Mouse (Mus musculus) brain, embryonic 18.5 days (tissue): ENCODE measurements around the gene Slc39a7.
"Not testable (repeated sequence)": the region's sequence is repeated elsewhere in the genome, so short reads cannot be mapped to it uniquely, and the experiment has no call there.

Experiments
- DNase-seq: peaks from one replicate; pipeline ENCODE4 v3.0.0-alpha.2; 2012; ENCODE audit warnings: low read depth, low spot score

Slc39a7 gene

DNA sequence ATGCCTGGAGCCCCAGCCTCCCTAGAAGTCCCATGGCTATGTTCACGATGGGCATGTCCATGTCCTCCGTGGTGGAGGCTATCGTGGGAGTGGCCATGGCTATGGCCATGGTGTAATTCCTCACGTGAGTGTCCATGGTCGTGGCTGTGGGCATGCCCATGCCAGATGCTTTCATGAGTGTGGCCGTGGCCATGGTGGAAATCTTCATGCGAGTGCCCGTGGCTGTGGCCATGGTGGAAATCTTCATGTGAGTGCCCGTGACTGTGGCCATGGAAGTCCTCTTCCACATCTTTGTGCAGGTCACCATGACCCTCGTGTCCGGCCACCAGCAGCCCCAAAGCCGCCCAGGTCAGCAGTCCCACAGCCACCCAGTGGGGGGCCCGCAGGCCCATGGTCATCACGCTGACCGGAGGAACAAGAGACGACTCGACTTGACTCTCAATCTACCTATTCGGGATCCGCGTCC is 588 bp downstream of the Slc39a7 start:
- DNase-seq: no peak

DNA sequence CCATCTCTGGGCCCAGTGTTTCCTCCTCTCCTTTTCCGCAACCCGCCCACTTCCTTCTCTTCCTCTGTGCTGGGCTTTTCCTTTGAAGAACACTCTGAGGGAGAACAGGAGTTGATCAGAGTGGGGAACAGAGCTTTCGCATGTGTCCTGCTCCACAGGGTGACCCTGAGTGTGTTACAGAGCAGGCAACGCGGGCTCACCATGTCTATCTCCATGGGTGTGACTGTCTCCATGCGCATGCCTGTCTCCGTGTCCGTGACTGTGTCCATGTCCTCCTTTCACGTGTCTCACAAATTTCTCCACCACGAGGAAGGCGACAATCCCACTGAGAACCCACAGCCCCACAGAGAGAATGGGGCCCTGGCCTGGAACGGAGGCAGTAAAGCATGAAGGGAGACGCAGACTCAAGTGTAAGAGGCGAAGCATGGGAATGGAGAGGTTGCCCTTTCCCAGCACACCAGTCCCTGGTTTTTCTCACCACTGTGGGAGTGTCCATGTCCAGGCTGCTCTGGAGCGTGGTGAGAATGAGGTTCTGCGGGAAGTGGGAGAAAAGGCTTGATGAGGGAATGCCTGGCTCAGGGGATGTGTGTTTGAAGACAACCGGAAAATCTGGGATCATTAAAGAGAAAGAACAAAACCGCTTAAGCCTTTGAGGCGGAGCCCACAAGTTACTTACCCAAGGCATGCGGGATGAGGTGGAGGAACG is 1.4 kb downstream of the Slc39a7 start:
- no peak for DNase-seq

DNA sequence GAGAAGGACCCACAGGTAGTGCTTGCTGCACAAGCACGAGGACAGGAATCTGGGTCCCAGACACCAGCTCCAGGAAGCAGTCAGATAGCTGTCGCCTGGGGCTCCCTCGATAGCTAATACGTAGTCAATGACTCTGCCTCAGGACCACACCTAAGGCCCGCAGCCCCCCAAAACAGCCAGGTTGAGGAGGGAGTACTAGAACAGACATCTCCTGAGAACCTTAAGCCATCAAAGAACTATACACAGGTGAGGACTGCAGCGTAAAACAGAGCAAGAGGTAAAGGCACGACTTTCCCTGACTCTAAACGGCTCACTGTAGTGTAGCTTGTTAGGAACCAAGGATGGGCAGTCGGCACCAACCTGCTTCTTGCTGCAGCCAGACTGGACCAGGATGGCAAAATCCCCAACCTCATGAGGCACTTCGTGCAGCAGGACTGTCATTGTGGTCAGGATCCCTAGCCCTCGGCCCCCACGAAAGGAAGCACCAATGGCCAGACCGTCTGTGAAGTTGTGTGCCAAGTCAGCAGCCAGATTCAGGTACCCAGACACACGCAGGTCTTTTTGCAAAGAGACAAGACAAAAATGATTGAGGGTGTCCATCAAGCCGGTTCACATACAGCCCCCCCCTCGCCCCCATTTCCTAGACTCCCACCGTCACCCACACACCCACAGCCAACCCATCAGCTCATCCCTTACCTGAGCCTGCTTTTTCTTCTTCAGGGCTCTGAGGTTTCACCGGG is 2.2 kb downstream of the Slc39a7 start:
- DNase-seq: no peak

DNA sequence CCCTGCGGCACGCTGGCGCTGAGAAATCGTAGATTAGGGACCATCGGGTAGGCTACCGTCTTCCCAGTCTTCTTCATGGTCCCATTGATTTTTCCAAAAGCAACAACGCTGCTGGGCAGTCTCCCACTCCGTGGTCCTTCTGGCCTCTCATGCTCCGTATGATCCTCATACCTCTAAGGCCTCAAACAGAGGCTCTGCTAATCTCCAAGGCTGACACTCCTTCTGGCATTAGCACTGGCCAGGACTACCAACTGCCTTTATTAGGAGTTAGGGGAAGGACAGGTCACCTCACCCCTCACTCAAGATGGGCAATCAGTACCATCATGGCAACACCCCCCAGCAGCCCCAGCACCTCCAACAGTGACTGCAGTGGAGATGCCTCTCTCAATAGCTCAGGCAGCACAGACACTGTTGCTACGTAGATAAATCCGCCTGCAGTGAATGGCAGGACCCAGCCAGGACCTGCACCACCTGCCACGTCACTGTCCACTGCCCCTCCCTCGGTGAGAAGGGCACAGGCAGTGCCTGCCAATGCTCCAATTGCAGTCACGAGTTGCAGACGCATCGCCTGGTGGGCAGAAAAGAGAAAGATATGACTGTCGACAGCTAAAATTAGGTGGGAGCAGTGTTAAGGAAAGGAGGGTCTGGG is 2.9 kb downstream of the Slc39a7 start:
- no peak for DNase-seq

DNA sequence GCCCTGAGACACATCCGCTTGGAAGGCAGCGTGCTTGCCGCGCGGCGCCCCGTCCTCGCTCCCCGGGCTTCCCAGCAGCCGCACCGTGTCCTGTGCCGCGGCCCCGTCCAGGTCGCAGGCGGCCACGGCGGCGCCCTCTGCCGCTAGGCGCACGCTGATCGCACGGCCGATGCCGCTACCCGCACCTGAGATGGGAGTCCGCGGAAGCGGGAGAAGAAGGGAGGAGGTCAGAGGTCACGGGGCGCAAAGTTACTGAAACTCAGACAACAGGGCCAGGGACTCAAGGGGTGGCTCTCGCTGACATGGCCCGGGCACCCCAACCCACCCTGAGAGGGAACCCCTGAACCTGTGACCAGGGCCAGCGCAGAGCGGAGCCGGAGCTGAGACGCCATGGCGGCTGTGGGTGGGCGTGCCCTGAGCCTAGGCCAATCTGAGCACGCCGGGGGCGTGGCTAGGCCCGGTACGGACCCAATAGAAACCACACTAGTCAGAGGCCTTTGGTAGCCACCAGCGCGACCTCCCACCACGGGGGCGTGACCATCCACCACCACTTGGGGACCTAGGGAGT is 3.7 kb downstream of the Slc39a7 start, which contains the start of gene H2-Ke6:
Gene H2-Ke6 (minus strand): TSS at position 405 of the 568 bp plus-strand sequence.
- DNase-seq: peak; percentile 76

DNA sequence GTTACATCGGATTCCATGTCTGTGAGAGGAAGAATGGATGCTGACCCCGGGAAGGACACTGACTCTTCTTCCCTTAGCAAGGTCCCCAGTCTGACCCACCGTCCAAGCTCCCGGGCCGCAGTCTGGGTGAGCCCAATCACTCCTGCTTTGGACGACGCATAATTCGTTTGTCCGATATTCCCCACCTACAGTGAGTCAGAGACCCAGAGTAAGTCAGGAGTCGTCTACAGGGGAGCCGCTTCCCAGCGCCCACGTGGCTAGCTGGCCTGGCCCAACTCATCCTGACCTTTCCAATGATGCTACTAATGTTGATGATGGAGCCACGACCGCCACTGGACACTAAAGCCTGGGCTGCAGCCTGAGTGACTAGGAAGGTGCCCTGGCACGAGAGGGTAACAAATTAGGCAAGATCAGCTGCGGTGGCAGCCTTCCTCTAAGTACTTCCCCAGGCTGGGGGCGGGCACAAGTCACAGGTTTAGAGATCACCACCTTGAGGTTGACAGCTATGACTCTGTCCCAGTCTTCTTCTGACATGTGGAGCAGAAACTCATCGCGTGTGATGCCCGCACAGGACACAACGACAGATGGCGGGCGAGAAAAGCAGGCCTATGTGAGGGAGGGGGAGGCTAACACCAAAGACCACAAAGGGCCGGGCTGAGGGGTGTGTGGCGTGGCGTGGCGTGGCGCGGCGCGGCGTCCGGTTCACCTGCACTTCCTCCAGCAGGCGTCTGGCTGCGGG is 4.4 kb downstream of the Slc39a7 start:
- DNase-seq: no peak

DNA sequence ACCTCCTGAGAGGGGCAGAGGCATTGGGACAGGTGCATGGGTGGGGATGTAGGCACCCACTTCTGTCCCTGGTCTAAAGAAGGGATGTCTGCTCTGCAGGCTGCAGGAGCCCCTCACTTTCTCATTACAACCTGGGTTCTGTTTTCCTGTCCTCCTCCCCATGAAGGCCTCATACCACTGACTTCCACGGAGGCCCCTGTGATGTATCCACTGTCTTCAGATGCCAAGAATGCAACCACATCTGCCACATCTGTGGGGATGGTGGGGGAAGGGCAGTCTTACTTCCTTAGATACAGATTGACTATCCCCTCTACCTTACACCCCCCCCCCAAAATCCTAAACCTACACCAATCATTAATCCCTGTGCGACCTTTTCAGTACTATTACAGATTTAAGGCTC is 5.3 kb downstream of the Slc39a7 start:
- DNase-seq: no peak

DNA sequence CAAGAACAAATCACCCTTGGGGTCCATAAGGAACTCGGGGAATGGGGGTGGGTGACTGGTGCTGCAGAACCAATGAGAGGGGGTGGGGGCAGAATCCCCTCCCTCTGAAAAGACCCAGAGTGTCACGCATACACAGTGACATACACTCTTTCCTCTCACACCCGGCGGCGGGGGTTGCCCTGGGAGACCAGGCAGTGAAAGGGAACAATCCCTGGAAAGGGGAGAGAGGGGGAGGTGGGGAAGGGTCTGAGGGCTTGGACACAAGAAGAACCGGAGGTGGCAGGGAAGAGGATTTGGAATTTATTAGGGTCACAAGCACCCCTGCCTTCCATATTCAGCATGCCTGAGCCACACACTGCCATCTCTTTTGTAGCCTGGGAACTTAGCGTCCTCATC is 5.7 kb downstream of the Slc39a7 start:
- DNase-seq: no peak

DNA sequence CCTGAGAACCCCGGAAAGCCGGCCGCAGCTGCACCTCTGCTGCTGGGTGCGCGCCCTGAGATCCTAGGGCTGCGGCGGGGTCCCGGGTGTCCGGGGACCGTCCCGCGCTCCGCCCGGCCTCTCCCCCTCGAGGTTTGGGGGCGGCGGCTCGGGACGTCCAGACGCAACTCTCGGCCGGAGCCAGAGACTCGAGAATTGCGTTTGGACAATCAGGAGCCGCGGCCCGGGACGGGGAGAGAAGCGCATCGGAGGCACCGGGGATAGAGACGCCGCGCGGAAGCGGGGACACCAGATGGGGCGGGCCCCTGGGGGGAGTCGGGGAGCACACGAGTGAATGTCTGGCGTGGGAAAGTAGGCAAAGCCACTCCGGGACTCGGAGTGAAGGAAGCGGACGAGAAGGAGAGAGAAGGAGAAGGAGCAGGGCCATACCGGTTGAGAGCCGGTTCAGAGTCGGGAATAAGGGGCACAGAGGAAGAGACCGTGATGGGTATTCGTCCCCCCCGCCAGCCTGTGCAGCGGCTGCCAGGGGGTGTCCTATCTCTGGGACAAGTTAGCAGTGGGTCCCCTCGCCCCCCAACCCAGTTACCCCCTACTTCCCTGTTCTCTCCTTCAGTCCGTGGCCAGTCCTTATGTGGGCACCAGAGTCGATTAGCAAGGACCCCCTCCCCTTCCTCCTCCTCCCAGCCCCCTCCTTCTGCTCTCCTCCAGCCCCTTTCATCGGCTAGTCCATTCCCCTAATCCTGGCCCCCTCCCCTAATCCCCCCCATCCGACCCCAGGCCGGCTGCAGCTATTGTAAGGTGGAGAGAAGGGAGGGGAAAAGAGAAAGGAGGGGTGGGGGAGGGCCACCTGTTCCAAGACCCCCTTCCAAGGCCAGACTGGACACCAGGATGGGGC is 6.4 kb downstream of the Slc39a7 start:
- no peak for DNase-seq

DNA sequence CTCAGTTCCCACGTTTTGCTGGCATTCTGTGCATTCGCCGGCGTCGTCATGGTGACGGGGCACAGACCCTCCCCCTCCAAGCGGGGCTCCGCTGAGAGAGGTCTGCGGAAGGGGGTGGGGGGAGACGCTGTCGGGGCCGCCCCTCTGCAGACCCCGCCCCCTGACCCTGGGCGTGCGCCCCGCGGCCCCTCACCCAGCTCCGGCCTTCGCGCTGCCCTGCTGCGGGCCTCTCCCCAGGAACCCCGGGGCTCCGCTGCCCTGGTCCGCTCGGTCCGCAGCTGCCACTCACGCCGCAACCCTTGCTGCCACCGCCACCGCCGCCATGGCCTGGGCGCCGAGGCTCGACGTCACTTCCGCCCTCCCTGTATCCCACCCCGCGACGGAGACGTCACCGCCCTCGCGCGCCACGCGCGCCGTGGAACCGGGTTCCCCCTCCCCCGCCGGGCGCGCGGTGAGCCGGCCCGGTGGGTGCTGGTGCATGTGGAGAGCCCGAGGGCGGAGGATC is 7.1 kb downstream of the Slc39a7 start, which contains the start of gene Ring1:
Gene Ring1 (minus strand): TSS at position 364 of the 505 bp plus-strand sequence.
- peak; percentile 81 for DNase-seq

DNA sequence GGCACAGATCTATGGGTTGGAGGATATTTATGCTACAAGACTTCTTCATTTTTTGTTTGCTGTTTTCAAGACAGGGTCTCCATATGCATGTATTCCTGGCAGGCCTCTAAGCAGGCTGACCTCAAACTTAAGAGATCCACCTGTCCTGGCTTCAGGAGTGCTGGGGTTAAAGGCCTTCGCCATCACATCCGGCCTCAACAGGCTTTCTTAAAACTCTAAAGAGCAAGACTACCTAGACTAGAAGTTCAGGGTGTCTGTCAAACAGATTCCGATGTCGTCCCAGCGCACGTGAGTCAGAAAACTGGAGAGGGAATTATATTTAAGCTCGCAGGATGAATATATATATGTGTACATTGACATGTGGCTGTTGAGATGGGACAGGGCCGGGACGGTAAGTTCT is 7.8 kb downstream of the Slc39a7 start:
- DNase-seq: no peak

DNA sequence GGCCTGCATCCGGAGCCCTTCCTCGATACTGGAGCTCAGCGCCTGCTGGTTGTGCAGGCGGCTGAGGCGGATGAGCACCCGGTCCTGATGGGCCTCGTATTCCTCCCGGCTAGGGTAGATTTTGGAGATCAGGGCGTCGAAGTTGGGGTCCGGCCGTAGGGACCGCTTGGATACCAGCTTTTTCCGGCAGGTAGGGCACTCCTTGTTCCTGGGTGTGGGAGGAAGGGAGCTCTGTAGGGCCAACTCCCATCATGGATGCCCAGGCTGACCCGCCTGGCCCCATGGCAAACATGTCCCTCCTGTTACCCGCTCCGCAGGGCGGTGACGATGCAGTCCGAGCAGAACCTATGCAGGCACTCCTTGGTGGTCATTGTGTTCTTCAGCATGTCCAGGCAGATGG is 8.5 kb downstream of the Slc39a7 start:
- no peak for DNase-seq

DNA sequence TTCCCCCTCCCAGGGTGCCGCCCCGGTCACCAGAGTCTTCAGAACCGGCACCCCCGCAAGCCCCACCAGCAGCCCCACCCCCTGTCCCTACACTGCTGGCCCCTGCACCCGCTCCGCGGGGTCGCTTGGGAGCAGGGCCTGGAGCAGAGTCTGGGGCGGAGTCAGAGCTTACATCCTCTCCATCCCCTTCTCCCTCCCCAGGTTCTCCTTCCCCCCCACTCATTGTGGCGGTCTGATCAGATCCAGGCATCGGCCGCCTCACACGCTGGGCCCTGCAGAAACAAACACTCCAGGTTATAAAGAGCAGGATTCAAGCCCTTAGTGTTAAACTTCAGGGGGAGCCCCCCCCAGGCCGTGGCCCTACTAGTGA is 9.1 kb downstream of the Slc39a7 start:
- DNase-seq: no peak

DNA sequence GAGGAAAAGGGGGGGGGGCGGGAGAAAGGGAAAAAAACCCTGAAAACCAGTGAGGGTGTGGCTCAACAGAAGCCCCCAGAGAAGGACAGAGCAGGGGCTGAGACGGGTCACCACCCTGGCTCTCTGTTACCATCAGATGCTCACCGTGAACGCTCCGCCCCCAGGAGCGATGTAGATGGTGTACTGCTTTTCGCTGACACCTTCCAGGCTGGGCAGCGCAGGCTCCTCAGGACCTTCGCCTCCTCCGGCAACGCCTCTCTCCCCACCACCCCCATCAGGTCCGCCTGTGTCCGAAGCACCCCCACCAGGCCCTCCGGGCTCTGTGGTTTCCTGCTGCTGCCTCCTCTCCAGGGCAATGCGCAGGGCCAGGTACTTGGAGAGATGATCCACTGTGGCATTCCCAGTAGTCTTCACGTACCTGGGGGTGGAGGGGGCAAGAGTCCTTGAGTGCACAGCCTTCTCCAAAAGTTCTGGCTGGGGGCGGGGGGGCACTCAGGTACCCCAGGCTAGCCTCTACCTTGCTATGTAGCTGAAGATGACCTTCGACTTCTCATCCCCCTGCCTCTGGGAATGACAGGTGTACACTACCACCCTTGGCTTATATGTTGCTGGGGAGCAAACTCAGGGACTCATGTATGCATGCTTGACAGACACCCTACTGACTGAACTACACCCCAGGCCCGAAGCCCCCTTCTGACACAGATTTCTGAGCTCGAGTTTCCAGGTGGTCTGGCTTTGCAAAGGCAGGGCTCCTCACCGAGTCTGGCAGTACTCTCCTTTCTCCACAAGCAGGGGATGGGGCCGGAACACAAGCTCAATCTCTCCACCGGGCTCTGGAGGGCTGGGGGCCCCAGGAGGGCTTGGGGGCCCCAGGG is 9.7 kb downstream of the Slc39a7 start:
- no peak for DNase-seq

DNA sequence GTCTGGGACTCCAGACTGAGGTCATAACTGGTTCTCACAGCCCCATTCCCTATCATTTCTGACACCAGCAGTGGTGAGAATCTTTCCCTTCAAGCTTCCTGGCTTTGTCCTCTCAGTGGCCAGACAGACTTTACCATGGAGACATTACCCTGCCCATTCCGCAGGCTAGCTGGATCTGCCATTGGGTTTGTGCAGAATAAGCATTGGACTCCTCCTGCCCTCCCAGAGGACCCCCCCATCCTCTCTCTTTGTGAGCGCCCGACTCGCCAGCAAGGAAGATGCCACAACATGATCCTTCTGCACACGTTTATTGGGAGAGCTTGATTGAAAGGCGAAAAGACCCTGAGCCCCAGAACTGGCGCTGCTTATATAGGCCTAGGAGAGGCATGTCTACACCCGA is 18.0 kb downstream of the Slc39a7 start:
- DNase-seq: no peak

DNA sequence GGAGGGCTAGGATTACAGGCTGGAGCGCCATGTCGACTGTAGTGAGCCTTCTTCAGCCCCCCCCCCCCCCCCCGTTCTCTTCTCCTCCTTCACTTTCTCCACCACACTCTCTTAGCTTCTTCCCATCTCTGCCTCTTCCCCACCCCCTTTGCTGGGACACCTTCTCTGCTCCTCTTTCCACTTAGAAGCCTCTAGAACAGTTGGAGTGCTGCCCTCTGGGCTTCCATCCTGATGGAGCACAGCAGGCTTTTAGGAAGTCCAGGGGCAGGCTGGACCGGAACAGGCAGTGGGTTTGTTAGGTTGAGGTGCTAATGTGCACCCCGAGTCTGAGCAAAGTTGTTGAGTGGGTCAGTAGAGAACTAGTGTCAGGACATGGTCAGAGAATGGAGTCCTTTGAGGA is 21.3 kb downstream of the Slc39a7 start:
- no peak for DNase-seq

DNA sequence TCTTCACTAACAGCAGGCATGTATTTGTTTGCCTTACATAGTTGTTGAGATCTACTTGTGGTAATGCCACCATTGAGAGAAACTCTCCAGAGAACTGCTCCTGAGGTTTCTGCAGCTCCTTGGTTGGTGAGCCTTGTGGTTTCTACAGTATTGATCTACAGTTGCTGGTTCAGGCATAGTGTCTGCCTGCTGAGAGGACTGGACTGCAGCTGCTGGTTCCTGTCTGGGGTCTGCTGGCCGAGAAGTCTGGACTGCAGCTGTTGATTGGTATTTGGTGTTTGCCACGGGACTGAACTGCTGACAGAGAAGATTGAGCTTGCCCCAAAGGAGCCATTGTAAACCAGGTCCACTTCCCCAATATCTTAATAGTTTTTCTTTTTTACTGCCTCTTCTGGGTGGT is 24.9 kb downstream of the Slc39a7 start:
- no peak for DNase-seq

DNA sequence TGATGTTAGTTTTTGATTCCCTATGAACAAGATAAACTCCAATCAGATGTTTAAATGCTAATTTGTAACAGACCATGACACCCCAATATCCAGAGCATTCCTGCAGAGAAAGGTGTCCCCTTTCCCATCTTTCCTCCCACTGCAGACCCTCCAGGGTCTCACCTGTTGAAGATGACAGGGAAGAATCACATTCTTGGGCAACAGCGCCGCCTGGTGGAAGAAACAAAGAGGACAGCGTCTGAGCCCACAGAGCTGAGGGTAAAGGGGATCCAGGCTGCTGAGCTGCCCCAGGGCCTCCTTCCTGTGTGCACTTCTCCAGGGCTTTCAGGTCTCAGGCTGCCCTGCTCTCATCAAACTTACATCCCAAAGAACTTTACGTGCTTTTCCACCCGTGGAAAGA is 28.1 kb downstream of the Slc39a7 start:
- DNase-seq: no peak

DNA sequence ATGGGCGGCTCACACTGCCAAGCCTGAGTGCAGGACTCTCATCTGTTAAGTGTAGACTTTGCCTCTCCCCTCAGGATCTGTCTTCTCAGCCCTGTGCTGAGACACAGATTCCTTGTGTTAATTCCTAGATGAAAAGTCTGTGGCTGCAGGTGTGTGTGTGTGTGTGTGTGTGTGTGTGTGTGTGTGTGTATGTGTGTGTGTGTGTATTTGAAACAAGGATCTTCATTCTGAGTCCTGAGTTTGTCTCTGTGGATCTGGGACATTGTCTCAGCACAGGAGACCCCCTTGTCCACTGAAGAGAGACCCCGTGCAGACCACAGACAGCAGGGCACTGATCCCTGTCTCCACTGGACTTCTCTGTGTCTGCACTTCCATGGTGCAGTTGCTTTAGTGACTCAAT is 30.7 kb downstream of the Slc39a7 start:
- DNase-seq: not testable (repeated sequence)
